Mouse (Mus musculus): ENCODE measurements around the gene Chp2. TPM values are rescaled to one million over a fixed set of nuclear protein-coding genes. Genes with fewer than 3 reads are reported as not detected.
A peak's percentile ranks its signal among the peaks of the same experiment; 100 is the strongest.

The Chp2 gene
- polyA plus RNA-seq, 1 experiment from 2014 or later: 0.31 TPM

- Histone ChIP-seq H3K4me3 (no peak overlapping the region), H3K4me1 (peaks cover 9% of the 10 kb centered on the region), H3K9me3 (no peaks in the 10 kb centered on the region), H3K4me2 (replicated peaks) (no peak overlapping the region), H3K27me3 (no peaks in the 10 kb centered on the region), H3K9ac (replicated peaks) (no peak overlapping the region), H3K27ac (replicated peaks) (no peak overlapping the region), H3K36me3 (no peaks in the 10 kb centered on the region)
- ATAC-seq (replicated peaks): no peak
- WGBS: 27% methylated on average over 8 of the region's 8 CpGs
Measured at GRCm38 (mm10) chr7:122244584-122244983, 25.3 kb downstream of the Chp2 start.

- peaks cover 9% of the 10 kb centered on the region for H3K4me1 ChIP-seq
- no peaks in the 10 kb centered on the region for H3K9me3 ChIP-seq
- H3K27ac ChIP-seq (replicated peaks): no peak overlapping the region
- no peak overlapping the region for H3K4me3 ChIP-seq
- no peaks in the 10 kb centered on the region for H3K36me3 ChIP-seq
- WGBS: 56% methylated on average over 5 of the region's 5 CpGs
- ATAC-seq (replicated peaks): no peak
- H3K27me3 ChIP-seq: no peaks in the 10 kb centered on the region
- no peak overlapping the region for H3K9ac ChIP-seq (replicated peaks)
- no peak overlapping the region for H3K4me2 ChIP-seq (replicated peaks)
Measured at GRCm38 (mm10) chr7:122245976-122246375, 26.7 kb downstream of the Chp2 start.

- H3K9ac ChIP-seq (replicated peaks): no peak overlapping the region
- H3K4me2 ChIP-seq (replicated peaks): no peak overlapping the region
- no peaks in the 10 kb centered on the region for H3K36me3 ChIP-seq
- WGBS: 78% methylated on average over 10 of the region's 10 CpGs
- H3K4me1 ChIP-seq: peaks cover 13% of the 10 kb centered on the region
- no peak overlapping the region for H3K27ac ChIP-seq (replicated peaks)
- H3K4me3 ChIP-seq: no peak overlapping the region
- no peaks in the 10 kb centered on the region for H3K27me3 ChIP-seq
- no peaks in the 10 kb centered on the region for H3K9me3 ChIP-seq
- ATAC-seq (replicated peaks): no peak
Measured at GRCm38 (mm10) chr7:122247254-122247864, 28.1 kb downstream of the Chp2 start.

GRCm38 (mm10) chr7:122249321-122249821, 30.1 kb downstream of the Chp2 start:
- Histone ChIP-seq H3K4me2 (replicated peaks) (no peak overlapping the region), H3K4me1 (peaks cover 8% of the 10 kb centered on the region), H3K27me3 (no peaks in the 10 kb centered on the region), H3K9me3 (no peaks in the 10 kb centered on the region), H3K36me3 (no peaks in the 10 kb centered on the region), H3K27ac (replicated peaks) (no peak overlapping the region), H3K9ac (replicated peaks) (no peak overlapping the region), H3K4me3 (no peak overlapping the region)
- no peak for ATAC-seq (replicated peaks)
- WGBS: 86% methylated on average over 9 of the region's 9 CpGs

GRCm38 (mm10) chr7:122251197-122252011, 32.1 kb downstream of the Chp2 start:
- Histone ChIP-seq H3K9me3 (no peaks in the 10 kb centered on the region), H3K4me3 (peak overlapping the region; percentile 20), H3K9ac (replicated peaks) (no peak overlapping the region), H3K27ac (replicated peaks) (no peak overlapping the region), H3K27me3 (no peaks in the 10 kb centered on the region), H3K36me3 (no peaks in the 10 kb centered on the region), H3K4me2 (replicated peaks) (peak overlapping the region; percentile 33), H3K4me1 (0 out of 2 replicates have a peak, but pooled peaks cover 4% of the 10 kb centered on the region)
- WGBS: 28% methylated on average over 21 of the region's 21 CpGs
- ATAC-seq (replicated peaks): peak; percentile 77; the same call in 1 of the 2 replicates

- no peak overlapping the region for H3K4me3 ChIP-seq
- H3K27me3 ChIP-seq: no peaks in the 10 kb centered on the region
- no peaks in the 10 kb centered on the region for H3K36me3 ChIP-seq
- 0 out of 2 replicates have a peak, but pooled peaks cover 2% of the 10 kb centered on the region for H3K4me1 ChIP-seq
- 84% methylated on average over 7 of the region's 7 CpGs for WGBS
- no peak overlapping the region for H3K9ac ChIP-seq (replicated peaks)
- ATAC-seq (replicated peaks): no peak
- no peaks in the 10 kb centered on the region for H3K9me3 ChIP-seq
- no peak overlapping the region for H3K4me2 ChIP-seq (replicated peaks)
- H3K27ac ChIP-seq (replicated peaks): no peak overlapping the region
Measured at GRCm38 (mm10) chr7:122256722-122257121, 37.4 kb downstream of the Chp2 start.

- no peaks in the 10 kb centered on the region for H3K36me3 ChIP-seq
- H3K4me3 ChIP-seq: no peak overlapping the region
- 86% methylated on average over 4 of the region's 4 CpGs for WGBS
- no peak for ATAC-seq (replicated peaks)
- H3K4me1 ChIP-seq: no peaks in the 10 kb centered on the region
- no peak overlapping the region for H3K4me2 ChIP-seq (replicated peaks)
- H3K9ac ChIP-seq (replicated peaks): no peak overlapping the region
- H3K9me3 ChIP-seq: no peaks in the 10 kb centered on the region
- no peak overlapping the region for H3K27ac ChIP-seq (replicated peaks)
- H3K27me3 ChIP-seq: no peaks in the 10 kb centered on the region
Measured at GRCm38 (mm10) chr7:122258521-122258920, 39.2 kb downstream of the Chp2 start.

- Histone ChIP-seq H3K4me1 (no peaks in the 10 kb centered on the region), H3K9ac (replicated peaks) (no peak overlapping the region), H3K27me3 (no peaks in the 10 kb centered on the region), H3K9me3 (no peaks in the 10 kb centered on the region), H3K27ac (replicated peaks) (no peak overlapping the region), H3K4me3 (no peak overlapping the region), H3K36me3 (no peaks in the 10 kb centered on the region), H3K4me2 (replicated peaks) (no peak overlapping the region)
- 89% methylated on average over 5 of the region's 5 CpGs for WGBS
- ATAC-seq (replicated peaks): no peak
Measured at GRCm38 (mm10) chr7:122260055-122260602, 40.8 kb downstream of the Chp2 start.

- 91% methylated on average over 4 of the region's 4 CpGs for WGBS
- Histone ChIP-seq H3K27ac (replicated peaks) (no peak overlapping the region), H3K4me2 (replicated peaks) (no peak overlapping the region), H3K4me1 (no peaks in the 10 kb centered on the region), H3K27me3 (no peaks in the 10 kb centered on the region), H3K9ac (replicated peaks) (no peak overlapping the region), H3K36me3 (no peaks in the 10 kb centered on the region), H3K9me3 (no peaks in the 10 kb centered on the region), H3K4me3 (no peak overlapping the region)
- ATAC-seq (replicated peaks): no peak
Measured at GRCm38 (mm10) chr7:122268983-122269486, 49.7 kb downstream of the Chp2 start.

GRCm38 (mm10) chr7:122272334-122272733, 53.0 kb downstream of the Chp2 start:
- Histone ChIP-seq H3K4me1 (peaks cover 4% of the 10 kb centered on the region; the same call in 1 of the 2 replicates), H3K9me3 (no peaks in the 10 kb centered on the region), H3K4me2 (replicated peaks) (no peak overlapping the region), H3K4me3 (no peak overlapping the region), H3K36me3 (no peaks in the 10 kb centered on the region), H3K9ac (replicated peaks) (no peak overlapping the region), H3K27ac (replicated peaks) (no peak overlapping the region), H3K27me3 (no peaks in the 10 kb centered on the region)
- WGBS: 91% methylated on average over 2 of the region's 2 CpGs
- no peak for ATAC-seq (replicated peaks)
